Mouse (Mus musculus): ENCODE measurements around the gene Tbl3. TPM values are rescaled to one million over a fixed set of nuclear protein-coding genes. Genes with fewer than 3 reads are reported as not detected.
A peak's percentile ranks its signal among the peaks of the same experiment; 100 is the strongest.
"Not testable (repeated sequence)": the region's sequence is repeated elsewhere in the genome, so short reads cannot be mapped to it uniquely, and the experiment has no call there.

Gene Tbl3
- total RNA-seq, 2 experiments from 2014 or later = 15.1 to 16.1 TPM

DNA sequence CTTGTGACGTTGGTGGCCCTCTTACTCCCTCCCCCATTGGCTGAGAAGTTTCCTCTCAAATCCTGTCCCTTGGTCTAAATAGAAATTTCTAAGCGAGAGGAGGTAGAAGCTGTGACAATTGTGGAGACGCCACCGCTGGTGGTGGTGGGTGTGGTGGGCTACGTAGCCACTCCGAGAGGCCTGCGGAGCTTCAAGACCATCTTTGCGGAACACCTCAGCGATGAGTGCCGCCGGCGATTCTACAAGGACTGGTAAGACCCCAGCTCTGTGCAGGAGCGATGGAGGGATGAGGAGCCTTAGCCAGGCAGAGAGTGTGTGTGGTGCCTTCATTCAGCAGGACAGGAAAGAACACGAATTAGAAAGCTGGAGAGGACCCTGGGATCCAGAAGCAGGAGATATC is 23.3 kb upstream of the Tbl3 start:
- intact Hi-C loops (cut with DNase I) = no loop called here
- DNase-seq = no peak

DNA sequence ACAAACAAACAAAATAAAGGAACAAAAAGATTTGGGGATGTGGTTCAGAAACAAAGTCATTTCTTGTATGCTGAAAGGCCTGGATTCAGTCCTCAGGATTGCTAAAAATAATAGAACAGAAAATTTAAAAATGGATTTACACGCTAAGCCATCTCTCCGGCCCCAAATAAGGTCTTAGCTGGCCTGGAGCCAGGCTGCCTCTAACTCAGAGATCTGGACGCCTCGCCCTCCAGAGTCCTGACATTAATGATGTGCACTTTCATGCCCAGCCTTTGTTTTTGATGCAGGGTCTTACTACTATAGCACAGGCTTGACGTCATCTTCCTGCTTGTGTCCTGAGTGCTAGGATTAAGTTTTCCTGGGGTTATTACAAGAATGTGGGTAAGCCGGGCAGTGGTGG is 21.6 kb upstream of the Tbl3 start:
- DNase-seq = no peak

DNA sequence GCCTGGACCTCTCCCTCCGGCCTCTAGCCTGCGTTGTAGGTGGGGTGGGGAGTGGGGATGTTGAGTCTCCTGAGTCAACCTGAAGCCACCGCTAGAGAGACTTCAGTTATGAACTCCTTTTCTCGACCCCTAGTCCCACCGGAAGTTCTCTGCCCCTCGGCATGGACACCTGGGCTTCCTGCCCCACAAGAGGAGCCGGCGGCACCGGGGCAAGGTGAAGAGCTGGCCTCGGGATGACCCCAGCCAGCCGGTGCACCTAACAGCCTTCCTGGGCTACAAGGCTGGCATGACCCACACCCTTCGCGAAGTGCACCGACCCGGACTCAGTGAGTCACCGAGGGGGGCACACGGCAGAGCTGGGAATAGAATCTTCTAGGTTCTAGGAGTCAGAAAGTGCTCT is 20.7 kb upstream of the Tbl3 start:
- intact Hi-C loops (cut with DNase I) = no loop called here
- no peak for DNase-seq

More for the DNA sequence above, 21.6 kb upstream of the Tbl3 start:
- intact Hi-C loops (cut with DNase I) = no loop called here

DNA sequence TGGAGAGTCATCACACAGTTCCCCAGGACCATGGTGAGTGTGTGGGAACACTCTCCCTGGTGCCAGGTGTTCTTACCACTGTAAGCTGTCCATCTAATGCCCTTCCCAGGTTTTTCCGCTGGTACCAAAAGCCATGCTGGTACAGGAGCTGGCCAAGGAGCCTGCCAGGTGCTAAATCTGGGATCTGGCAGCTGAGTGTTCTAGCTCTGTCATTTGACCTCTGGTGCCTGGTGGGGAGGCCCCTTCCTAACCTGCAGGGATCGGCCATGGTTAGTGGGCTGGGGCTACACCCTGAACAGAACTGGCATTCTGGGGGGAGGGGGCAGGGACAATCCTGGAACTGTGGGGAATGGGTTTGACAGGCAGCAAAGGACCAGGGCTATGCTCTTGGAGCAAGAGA is 20.2 kb upstream of the Tbl3 start, which contains the start of gene Rpl3l:
TSS of gene Rpl3l (plus strand) at position 203 of the 400 bp plus-strand sequence.
- intact Hi-C loops (cut with DNase I) = no loop called here
- peak; percentile 42 to 48 for DNase-seq

DNA sequence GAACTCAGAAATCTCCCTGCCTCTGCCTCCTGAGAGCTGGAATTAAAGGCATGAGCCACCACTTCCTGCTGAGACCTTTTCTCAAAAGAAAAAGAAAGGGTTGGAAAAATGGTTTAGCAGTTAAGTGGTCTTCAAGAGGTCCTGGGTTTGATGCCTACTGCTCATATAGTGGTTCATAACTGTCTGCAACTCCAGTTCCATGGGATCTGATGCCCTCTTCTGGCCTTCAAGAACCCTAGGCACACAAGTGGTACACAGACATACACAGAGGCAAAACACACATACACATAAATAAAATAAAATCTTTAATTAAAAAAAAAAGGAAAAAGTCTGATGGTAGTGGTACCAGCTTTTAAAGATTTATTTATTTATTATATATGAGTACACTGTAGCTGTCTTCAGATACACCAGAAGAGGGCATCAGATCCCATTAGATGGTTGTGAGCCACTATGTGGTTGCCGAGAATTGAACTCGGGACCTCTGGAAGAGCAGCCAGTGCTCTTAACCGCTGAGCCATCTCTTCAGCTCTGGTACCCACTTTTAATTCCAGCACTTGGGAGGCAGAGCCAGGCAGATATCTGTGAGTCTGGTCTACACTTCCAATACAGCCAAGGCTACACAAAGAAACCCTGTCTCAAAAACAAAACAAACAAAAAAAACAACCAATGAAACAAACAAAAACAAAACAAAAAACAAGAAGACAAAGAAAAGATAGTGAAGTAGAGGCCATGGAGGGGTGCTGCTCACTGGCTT is 18.4 kb upstream of the Tbl3 start:
- no peak for DNase-seq
- intact Hi-C loops (cut with DNase I) = no loop called here

DNA sequence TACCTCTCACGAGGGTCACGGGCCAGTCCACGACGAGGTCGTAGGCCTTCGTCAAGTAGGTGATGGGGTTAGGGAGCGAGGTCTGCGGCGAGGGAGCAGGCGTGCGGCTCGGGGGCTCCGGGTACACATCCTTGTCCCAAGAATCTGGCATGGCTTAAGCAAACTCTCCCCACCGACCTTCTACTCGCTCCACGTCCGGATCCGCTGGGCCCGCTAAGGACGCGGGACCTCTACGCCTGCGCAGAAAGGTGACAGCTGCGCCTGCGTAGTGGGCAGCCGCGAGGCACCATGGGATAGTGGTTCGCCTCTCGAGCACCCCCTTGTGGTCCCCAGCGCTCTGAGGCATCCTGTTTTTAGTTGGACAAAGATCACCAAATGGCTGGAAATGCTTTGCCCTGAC is 16.7 kb upstream of the Tbl3 start, which contains the start of gene Ndufb10:
TSS of gene Ndufb10 (minus strand) at position 295 of the 400 bp plus-strand sequence.
- intact Hi-C loops (cut with DNase I) = no loop called here
- DNase-seq = peak; percentile 97

DNA sequence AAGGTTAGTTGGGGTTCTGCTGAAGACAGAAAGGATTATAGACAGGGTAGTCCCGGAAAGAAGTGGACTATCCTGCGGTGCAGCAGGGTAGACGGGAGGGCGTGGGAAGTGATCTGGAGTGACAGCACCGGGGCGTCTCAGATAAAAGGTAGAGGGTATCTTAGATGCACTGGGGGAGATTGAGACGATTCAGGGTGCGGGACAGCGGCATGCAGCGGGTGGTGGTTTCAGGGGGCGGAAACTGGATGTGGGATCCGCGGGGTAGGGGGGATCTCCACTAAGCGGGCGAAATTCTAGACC is 16.4 kb upstream of the Tbl3 start:
- no peak for DNase-seq
- intact Hi-C loops (cut with DNase I) = no loop called here

DNA sequence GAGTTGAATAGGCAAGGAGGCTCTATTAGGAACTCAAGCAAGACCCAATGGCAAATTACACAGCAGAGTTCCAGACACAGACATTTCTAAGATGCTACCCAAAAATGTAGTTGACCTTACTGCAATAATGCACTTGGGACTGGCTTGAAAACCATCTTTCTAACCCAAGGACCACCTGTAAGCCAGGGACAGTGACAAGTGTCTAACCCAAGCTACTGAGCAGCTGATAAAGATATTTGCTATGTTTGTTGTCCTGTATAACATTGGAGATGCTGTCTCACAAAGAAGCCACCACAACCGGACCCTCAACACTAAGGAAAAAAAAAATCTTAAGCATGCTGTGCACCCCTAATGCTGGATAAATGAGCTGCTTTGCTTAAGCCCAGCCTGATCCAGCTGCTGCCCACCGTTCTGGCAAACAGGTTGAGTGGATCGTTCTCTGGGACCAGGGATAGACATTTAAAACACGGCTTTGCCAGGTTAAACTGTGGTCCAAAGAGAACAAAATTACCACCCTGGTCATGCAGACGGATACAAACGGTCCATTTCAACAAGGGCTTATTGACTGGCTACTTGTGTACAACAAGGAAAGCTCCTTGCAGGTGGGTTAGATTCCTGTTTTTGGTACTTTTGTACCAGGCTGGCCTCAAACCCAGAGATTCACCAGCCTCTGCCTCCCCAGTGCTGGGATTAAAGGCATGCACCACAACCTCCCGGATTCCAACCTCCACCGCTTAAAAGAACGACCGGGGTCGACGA is 15.8 kb upstream of the Tbl3 start:
- DNase-seq = no peak
- intact Hi-C loops (cut with DNase I) = no loop called here

DNA sequence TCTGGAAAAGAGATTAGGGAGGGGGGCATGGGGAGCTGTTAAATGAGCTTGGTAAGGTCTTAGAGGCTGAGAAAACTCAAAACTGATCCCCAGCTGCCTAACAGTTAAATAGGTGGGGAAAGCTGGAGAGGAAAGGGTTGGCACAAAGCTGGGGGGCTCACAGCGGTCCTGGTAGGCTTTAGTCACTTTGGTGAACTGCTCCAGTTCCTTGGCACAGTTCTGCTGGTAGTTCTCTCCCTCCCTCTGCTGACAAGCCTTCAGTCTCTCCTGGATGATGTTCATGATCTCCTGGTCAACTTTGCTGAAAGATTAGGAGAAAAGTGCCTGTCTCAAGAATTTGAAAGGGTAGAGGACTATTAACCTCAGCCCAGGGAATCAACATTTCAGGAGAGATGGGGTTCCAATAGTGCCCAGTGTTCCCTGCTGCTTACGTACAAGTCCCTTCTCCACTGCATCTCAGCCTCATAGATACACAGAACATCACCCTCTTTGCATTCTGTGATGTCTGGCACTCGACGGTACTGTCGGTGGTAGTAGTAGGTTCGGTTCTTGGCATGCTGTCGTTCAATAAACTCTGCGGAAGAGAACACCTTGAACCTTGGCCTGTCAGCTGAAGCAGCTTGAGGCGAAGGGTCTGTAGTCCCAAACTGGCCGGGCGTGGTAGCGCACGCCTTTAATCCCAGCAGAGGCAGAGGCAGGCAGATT is 14.9 kb upstream of the Tbl3 start:
- intact Hi-C loops (cut with DNase I) = no loop called here
- DNase-seq = no peak

DNA sequence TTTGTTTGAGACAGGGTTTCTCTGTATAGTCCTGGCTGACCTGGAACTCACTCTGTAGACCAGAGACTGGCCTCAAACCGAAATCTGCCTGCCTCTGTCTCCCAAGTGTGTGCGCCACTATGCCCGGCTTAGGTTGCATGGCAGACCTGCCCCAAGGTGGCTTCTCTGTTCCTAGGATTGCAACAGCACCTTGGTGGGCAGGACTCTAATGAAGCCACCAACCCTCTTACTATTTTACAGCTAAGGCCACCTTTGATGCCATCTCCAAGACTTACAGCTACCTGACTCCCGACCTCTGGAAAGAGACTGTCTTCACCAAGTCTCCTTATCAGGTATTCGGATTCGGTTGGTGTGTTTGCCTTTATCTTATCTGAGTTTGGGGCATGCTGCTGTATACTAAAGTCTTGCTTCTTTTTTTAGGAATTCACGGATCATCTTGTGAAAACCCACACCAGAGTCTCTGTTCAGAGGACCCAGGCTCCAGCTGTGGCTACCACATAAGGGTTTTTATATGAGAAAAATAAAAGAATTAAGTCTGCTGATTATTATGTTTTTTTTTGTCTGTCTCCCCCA is 14.0 kb upstream of the Tbl3 start:
- intact Hi-C loops (cut with DNase I) = not testable (repeated sequence)

DNA sequence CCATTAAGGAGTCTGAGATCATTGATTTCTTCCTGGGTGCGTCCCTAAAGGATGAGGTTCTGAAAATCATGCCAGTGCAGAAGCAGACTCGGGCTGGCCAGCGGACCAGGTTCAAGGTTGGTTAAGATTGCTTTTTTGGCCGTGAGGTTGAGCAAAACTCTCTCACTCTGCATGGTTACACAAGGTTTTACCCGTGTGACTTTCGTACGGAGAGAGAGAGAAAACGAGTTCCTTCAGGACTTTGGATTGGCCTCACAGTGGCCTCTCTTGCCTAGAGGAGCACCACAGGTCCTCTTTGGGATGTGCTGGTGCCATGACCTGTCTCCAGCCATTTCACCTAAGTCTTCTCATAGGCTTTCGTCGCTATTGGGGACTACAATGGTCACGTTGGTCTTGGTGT is 13.2 kb upstream of the Tbl3 start:
- intact Hi-C loops (cut with DNase I); DNase-seq: not testable (repeated sequence)

More for the DNA sequence above, 14.0 kb upstream of the Tbl3 start:
- not testable (repeated sequence) for DNase-seq

DNA sequence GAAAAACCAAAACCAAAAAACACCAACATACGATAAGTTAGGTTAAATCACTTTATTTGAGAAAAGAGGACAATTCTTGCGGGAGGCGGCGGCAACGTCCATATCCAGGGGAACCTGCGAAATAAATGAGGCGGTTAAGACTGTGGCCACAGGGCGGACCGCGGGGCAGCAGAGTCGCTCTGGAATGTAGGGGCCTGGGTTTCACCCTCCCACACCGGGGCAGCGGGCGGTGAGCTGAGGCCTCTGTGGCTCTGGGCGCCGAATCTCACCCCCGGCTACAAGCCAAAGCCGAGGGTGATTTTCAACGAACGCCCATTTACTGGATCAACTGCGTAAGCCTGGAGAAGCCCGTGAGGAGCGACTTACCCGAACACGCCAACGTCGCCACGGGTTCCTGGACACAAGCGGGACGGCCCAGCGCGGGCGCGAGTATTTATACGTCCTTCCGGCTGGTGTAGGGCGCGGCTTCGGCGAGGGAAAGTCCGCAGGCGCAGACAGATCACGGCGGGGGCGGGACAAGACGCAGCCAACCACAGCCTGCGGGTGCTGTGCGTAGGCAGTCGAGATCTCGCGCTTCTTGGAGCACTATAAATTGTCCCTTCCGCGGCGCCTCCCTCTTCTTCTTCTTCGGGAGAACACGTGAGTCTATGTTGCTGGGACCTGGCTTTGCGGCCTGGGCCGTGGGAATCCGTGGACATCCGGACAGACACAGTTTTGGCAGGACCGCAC is 12.2 kb upstream of the Tbl3 start:
- peak; percentile 93 to 97 for DNase-seq
- intact Hi-C loops (cut with DNase I) = no loop called here

DNA sequence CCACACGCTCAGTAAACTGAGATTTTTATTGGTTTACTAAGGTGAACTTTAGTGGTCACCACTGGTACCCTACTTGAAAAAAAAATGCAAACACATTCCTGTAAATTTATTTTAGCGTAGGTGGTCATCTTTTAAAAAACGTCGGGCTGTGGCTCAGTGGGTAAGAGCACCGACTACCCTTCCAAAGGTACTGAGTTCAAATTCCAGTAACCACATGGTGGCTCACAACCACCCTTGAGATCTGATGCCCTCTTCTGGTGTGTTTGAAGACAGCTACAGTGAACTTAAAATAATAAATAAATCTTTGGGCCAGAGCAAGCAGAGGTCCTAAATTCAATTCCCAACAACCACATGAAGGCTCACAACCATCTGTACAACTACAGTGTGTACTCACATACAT is 11.5 kb upstream of the Tbl3 start:
- DNase-seq; intact Hi-C loops (cut with DNase I): not testable (repeated sequence)

DNA sequence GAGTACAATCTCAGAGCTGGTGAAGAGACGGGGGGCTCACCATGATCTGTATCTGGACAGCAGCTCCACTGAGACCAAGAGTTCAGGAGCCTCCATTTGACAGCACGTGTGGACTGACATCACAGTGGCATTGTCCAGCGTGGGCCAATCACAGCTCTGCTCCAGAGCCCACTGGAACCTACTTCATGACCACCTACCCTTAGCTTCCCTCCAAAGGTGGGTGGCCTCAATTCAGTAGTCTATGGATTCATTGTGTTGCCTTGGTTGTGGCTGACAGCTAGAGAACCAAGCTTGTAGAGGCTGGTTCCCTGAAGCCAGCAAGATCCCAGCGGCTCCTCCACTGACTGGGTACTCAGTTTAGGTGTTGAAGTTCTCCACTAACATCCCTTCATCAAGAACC is 10.5 kb upstream of the Tbl3 start, which contains the start of the genes Rnf151 and Rps2:
TSS of gene Rnf151 (minus strand) at position 121 of the 400 bp plus-strand sequence.
TSS of gene Rps2 (plus strand) at position 174 of the 400 bp plus-strand sequence.
- intact Hi-C loops (cut with DNase I) = no loop called here
- DNase-seq = no peak

DNA sequence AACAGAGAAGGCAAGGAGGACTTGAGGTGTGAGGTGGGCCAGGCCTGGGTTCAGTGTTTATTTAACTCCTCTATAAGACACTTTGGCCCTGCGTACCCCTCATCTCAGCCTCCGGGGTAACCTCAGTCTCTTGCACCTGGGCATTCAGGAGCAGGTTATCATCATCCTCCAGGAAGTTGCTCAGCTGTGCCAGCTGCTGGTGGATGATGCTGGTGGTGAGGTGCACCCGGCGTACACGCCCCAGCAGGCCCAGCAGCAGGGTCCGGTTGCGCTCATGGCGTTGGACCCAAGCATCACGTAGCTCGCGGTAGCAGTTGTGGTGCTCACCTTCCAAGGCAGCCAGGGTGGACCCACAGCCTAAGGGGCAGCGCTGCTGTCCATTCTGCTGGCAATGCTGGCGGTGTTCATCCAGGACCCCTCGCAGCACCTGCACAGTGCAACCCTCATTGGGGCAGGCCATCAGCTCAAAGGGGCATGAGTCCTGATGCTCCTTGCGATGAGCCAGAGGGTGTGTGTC is 8.8 kb upstream of the Tbl3 start:
- intact Hi-C loops (cut with DNase I) = no loop called here

DNA sequence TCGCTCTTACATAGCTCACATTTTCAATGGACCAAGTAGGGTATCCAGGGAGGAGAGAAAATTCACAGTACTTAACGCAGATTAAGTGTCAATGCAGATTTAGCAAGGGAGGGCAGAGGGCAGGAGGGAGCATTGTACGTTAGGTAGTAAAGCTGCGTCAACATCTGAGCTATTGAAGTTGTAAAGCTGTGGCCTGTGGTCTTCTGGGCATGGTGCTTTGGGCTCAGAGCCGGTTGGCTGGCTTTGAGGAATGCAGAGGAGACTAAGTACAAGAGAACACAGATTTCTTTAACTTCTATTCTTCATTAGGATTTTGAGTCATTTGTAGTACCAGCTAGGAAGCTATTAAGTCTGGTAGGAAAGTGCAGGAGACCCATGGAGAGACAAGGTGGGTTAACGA is 8.1 kb upstream of the Tbl3 start:
- intact Hi-C loops (cut with DNase I) = no loop called here

More for the DNA sequence above, 8.8 kb upstream of the Tbl3 start:
- no peak for DNase-seq

DNA sequence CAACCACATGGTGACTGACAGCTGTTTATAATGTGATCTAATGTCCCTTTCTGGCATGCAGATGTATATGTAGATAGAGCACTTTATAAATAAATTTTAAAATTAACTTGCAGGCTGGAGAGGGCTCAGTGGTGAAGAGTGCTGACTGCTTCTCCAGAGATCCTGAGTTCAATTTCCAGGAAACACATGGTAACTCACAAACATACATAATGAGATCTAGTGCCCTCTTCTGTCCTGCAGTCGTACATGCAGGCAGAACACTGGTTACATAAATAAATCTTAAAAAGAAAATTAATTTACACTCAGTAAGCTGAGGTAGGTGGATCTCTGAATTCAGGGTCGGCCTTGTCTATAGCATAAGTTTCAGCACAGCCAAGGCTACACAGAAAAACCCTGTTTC is 1.2 kb upstream of the Tbl3 start:
- intact Hi-C loops (cut with DNase I) = no loop called here
- no peak for DNase-seq

More for the DNA sequence above, 8.1 kb upstream of the Tbl3 start:
- DNase-seq = no peak

DNA sequence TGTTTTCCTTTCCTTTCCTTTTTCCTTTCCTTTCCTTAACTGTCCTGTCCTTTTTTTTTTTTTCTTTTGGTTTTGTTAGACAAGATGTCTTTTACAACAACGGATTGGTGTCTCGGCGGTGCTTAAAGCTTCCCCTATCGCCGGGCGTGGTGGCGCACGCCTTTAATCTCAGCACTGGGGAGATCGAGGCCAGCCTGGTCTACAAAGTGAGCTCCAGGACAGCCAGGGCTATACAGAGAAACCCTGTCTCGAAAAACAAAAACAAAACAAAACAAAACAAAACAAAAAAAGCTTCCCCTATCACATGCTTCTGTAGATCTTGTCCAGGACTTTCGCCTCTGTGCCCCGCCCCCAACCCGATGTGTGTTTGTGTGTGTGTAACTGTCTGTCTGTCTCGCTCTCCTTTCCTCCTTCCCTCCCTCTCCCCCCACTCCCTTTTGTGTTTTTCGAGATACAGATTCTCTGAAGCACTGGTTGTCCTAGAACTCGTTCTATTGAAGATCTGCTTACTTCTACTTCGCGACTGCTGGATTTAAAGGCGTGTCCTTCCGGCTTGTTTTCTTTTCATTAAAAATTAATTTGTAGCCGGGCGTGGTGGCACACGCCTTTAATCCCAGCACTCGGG is 453 bp upstream of the Tbl3 start:
- DNase-seq = no peak
- intact Hi-C loops (cut with DNase I) = no loop called here

DNA sequence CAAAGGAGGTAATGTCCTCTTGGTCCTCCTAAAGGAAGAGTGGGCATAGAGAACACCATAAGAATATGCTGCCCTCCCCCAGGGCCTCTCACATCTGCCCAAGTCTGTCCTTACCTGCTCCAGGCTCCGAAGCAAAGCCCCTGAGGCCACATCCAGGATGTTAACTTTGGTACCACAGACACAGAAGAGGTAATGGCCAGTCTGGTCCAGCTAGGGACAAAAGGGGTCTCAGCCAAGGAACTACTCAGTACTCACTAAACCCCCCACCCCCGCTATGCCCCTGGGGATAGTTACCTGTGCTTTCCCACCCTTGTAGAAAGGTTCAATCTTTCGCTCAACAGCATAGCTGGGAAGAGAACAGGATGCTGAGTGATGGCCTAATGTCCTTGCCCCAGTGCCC is 1.6 kb downstream of the Tbl3 start:
- intact Hi-C loops (cut with DNase I) = no loop called here
- DNase-seq = no peak
